Mouse (Mus musculus) midbrain, embryonic 15.5 days (tissue): Measurements from ENCODE around the gene Nup50. TPM values are rescaled to one million over a fixed set of nuclear protein-coding genes. Genes with fewer than 3 reads are reported as not detected.

Experiments used
- ATAC-seq: fragments of 200-750 bp; cut with Nextera tagmentation; replicated peaks from 2 replicates; pipeline ENCODE4 v1.8.0; 2017; ENCODE audit warnings: moderate TSS enrichment
- H3K27ac ChIP-seq: fragments of 300-500 bp; sonication (generic); 2 replicates; pipeline ENCODE4 v1.5.1; 2015; ENCODE audit warnings: mild to moderate bottlenecking, inconsistent platforms
- H3K27me3 ChIP-seq: fragments of 300-500 bp; sonication (generic); replicated peaks from 2 replicates; pipeline ENCODE4 v1.6.1; 2015; ENCODE audit warnings: inconsistent platforms
- H3K36me3 ChIP-seq: fragments of 300-500 bp; sonication (generic); replicated peaks from 2 replicates; pipeline ENCODE4 v1.6.1; 2015; ENCODE audit warnings: inconsistent platforms
- H3K4me1 ChIP-seq: fragments of 300-500 bp; sonication (generic); 2 replicates; pipeline ENCODE4 v1.6.1; 2015; ENCODE audit warnings: inconsistent platforms
- H3K4me2 ChIP-seq: fragments of 300-500 bp; sonication (generic); 2 replicates; pipeline ENCODE4 v1.6.1; 2015; ENCODE audit warnings: inconsistent platforms, mild to moderate bottlenecking, moderate library complexity
- H3K4me3 ChIP-seq: fragments of 300-500 bp; sonication (generic); 2 replicates; pipeline ENCODE4 v1.5.1; 2015; ENCODE audit warnings: mild to moderate bottlenecking, inconsistent platforms
- H3K9ac ChIP-seq: fragments of 300-500 bp; sonication (generic); 2 replicates; pipeline ENCODE4 v1.6.1; 2015; ENCODE audit warnings: mild to moderate bottlenecking, inconsistent platforms
- H3K9me3 ChIP-seq: fragments of 300-500 bp; sonication (generic); 2 replicates; pipeline ENCODE4 v1.6.1; 2016; ENCODE audit warnings: inconsistent platforms
- WGBS: fragments of 180-500 bp; shearing (Covaris S2); methylation state at CpG from one replicate; pipeline ENCODE4 v1.1.7; 2015; ENCODE audit warnings: mixed read lengths; 5-methylcytosine and 5-hydroxymethylcytosine counted together
- microRNA-seq: library from miRNA; unstranded; fragments of <30 nt; microRNA quantifications from one replicate; pipeline ENCODE4, GENCODE M21; 2016
- polyA plus RNA-seq: library from polyadenylated mRNA; unstranded; fragments of >200 nt; fragmentation: Nextera tagmentation; extraction: Ambion mirVana; gene quantifications from 2 replicates; pipeline ENCODE4 v1.2.1, GENCODE M21; 2015

The Nup50 gene
- polyA plus RNA-seq, 1 experiment from 2014 or later, result 25.4 TPM

- Histone ChIP-seq H3K4me2 (no peak overlapping the region), H3K27me3 (no peaks in the 10 kb centered on the region), H3K9ac (no peak overlapping the region), H3K27ac (no peak overlapping the region), H3K4me3 (no peak overlapping the region), H3K36me3 (no peaks in the 10 kb centered on the region), H3K4me1 (peaks cover 26% of the 10 kb centered on the region), H3K9me3 (no peaks in the 10 kb centered on the region)
- WGBS, result 90% methylated on average over 7 of the region's 7 CpGs
- ATAC-seq, result no peak
Measured at GRCm38 (mm10) chr15:84983721-84984120, 60.5 kb downstream of the Nup50 start.

- Histone ChIP-seq H3K4me3 (peak overlapping the region; percentile 91), H3K9ac (0 out of 2 replicates have a peak overlapping the region, but pooled peaks have one; percentile 6), H3K27me3 (no peaks in the 10 kb centered on the region), H3K36me3 (no peaks in the 10 kb centered on the region), H3K4me1 (peaks cover 37% of the 10 kb centered on the region), H3K9me3 (no peaks in the 10 kb centered on the region), H3K27ac (no peak overlapping the region), H3K4me2 (peak overlapping the region; percentile 63)
- WGBS, result 88% methylated on average over 12 of the region's 12 CpGs
- no peak for ATAC-seq
Measured at GRCm38 (mm10) chr15:84985516-84986160, 62.4 kb downstream of the Nup50 start.

GRCm38 (mm10) chr15:84986171-84987019, 63.2 kb downstream of the Nup50 start:
- Histone ChIP-seq H3K9me3 (no peaks in the 10 kb centered on the region), H3K9ac (peak overlapping the region; percentile 93), H3K4me2 (peak overlapping the region; percentile 63), H3K36me3 (no peaks in the 10 kb centered on the region), H3K4me3 (peak overlapping the region; percentile 91), H3K4me1 (peaks cover 37% of the 10 kb centered on the region), H3K27me3 (no peaks in the 10 kb centered on the region), H3K27ac (no peak overlapping the region)
- 66% methylated on average over 4 of the region's 4 CpGs for WGBS
- ATAC-seq, result no peak

- no peaks in the 10 kb centered on the region for H3K36me3 ChIP-seq
Measured at GRCm38 (mm10) chr15:84987020-84987815, 64.0 kb downstream of the Nup50 start.

GRCm38 (mm10) chr15:84987874-84988825, 64.9 kb downstream of the Nup50 start, which contains the start of gene 5031439G07Rik:
TSS of gene 5031439G07Rik (minus strand) at chr15:84988551.
- Histone ChIP-seq H3K36me3 (no peaks in the 10 kb centered on the region), H3K4me1 (peaks cover 37% of the 10 kb centered on the region), H3K9me3 (no peaks in the 10 kb centered on the region), H3K4me2 (peak within 1 kb of the TSS; percentile 63), H3K4me3 (peak within 1 kb of the TSS; percentile 91), H3K27me3 (no peaks in the 10 kb centered on the region), H3K27ac (peak within 1 kb of the TSS; percentile 81), H3K9ac (peak within 1 kb of the TSS; percentile 93)
- WGBS, result 2% methylated on average over 28 of the region's 59 CpGs
- ATAC-seq, result peak; percentile 90

More at GRCm38 (mm10) chr15:84987020-84987815, 64.0 kb downstream of the Nup50 start:
- 0% methylated on average over 43 of the region's 53 CpGs for WGBS
- peak overlapping the region; percentile 63 for H3K4me2 ChIP-seq
- peaks cover 37% of the 10 kb centered on the region for H3K4me1 ChIP-seq
- ATAC-seq, result peak; percentile 69
- peak overlapping the region; percentile 91 for H3K4me3 ChIP-seq
- no peaks in the 10 kb centered on the region for H3K27me3 ChIP-seq
- H3K9ac ChIP-seq, result peak overlapping the region; percentile 93
- no peaks in the 10 kb centered on the region for H3K9me3 ChIP-seq
- H3K27ac ChIP-seq, result peak overlapping the region; percentile 81

- peaks cover 32% of the 10 kb centered on the region for H3K4me1 ChIP-seq
- H3K9me3 ChIP-seq, result no peaks in the 10 kb centered on the region
- no peaks in the 10 kb centered on the region for H3K36me3 ChIP-seq
- no peak overlapping the region for H3K9ac ChIP-seq
- no peak overlapping the region for H3K4me2 ChIP-seq
- no peaks in the 10 kb centered on the region for H3K27me3 ChIP-seq
- 62% methylated on average over 3 of the region's 3 CpGs for WGBS
- no peak for ATAC-seq
- H3K27ac ChIP-seq, result no peak overlapping the region
- H3K4me3 ChIP-seq, result no peak overlapping the region
Measured at GRCm38 (mm10) chr15:84989098-84989497, 65.9 kb downstream of the Nup50 start.

- no peaks in the 10 kb centered on the region for H3K36me3 ChIP-seq
- H3K4me3 ChIP-seq, result no peak overlapping the region
- 28% methylated on average over 7 of the region's 7 CpGs for WGBS
- no peak overlapping the region for H3K9ac ChIP-seq
- H3K4me1 ChIP-seq, result peaks cover 31% of the 10 kb centered on the region
- no peak for ATAC-seq
- H3K27ac ChIP-seq, result no peak overlapping the region
- H3K9me3 ChIP-seq, result no peaks in the 10 kb centered on the region
- no peak overlapping the region for H3K4me2 ChIP-seq
- H3K27me3 ChIP-seq, result no peaks in the 10 kb centered on the region
Measured at GRCm38 (mm10) chr15:84989771-84990170, 66.6 kb downstream of the Nup50 start.

Small RNA genes lying within 50 kb of the gene (microRNA-seq; reads per million reads assigned to microRNA genes)
- gene Mir1249, result 44.3 reads per million, percentile 44 among the genes with 10 or more reads in this experiment

Other genes with a start within 250 kb of the Nup50 start
- 0.59 and 0.73 TPM in 2 replicates for gene Arhgap8, start 203.4 kb upstream of the Nup50 start, polyA plus RNA-seq
- 6.0 and 7.6 TPM in 2 replicates for gene Phf21b, start 67.4 kb upstream of the Nup50 start, polyA plus RNA-seq
- gene Gm29666, start 3.4 kb upstream of the Nup50 start, polyA plus RNA-seq, result 0.83 and 0.96 TPM in 2 replicates
- gene 5031439G07Rik, start 65.1 kb downstream of the Nup50 start, polyA plus RNA-seq, result 28.4 and 33.9 TPM in 2 replicates
- gene Upk3a, start 93.7 kb downstream of the Nup50 start, polyA plus RNA-seq, result 0.83 and 1.2 TPM in 2 replicates
- gene Fam118a, start 105.5 kb downstream of the Nup50 start, polyA plus RNA-seq, result 30.6 and 31.7 TPM in 2 replicates
- gene Smc1b, start 208.6 kb downstream of the Nup50 start, polyA plus RNA-seq, result 0.14 TPM in 2 replicates
- 1.0 and 1.3 TPM in 2 replicates for gene Ribc2, start 208.7 kb downstream of the Nup50 start, polyA plus RNA-seq